Mouse (Mus musculus) embryo, embryonic 11.5 days (tissue): ENCODE measurements around the gene Dqx1.

Experiments used
- DNase-seq: peaks from one replicate; pipeline ENCODE4 v3.0.0-alpha.2; 2012; ENCODE audit warnings: low read depth, low spot score

Gene Dqx1

GRCm38 (mm10) chr6:83033249-83034185 is 24.1 kb upstream of the Dqx1 start, which contains the start of the genes Dok1 and Loxl3:
Gene Dok1, minus strand, starts transcription at chr6:83033471.
Gene Loxl3, plus strand, starts transcription at chr6:83034173.
- DNase-seq = peak; percentile 62

- no peak for DNase-seq
These were observed 23.1 kb upstream of the Dqx1 start for GRCm38 (mm10) chr6:83034463-83035055.

- no peak for DNase-seq
These were observed 20.5 kb upstream of the Dqx1 start for GRCm38 (mm10) chr6:83037188-83037587.

GRCm38 (mm10) chr6:83038496-83039012 is 19.1 kb upstream of the Dqx1 start:
- peak; percentile 76 for DNase-seq

GRCm38 (mm10) chr6:83040601-83041000 is 17.0 kb upstream of the Dqx1 start:
- DNase-seq = no peak

- DNase-seq = no peak
These were observed 14.1 kb upstream of the Dqx1 start for GRCm38 (mm10) chr6:83043561-83043960.

- DNase-seq = no peak
These were observed 13.7 kb upstream of the Dqx1 start for GRCm38 (mm10) chr6:83043993-83044392.

GRCm38 (mm10) chr6:83044742-83045141 is 12.9 kb upstream of the Dqx1 start:
- DNase-seq = no peak

GRCm38 (mm10) chr6:83049367-83049766 is 8.3 kb upstream of the Dqx1 start:
- no peak for DNase-seq

- DNase-seq = no peak
These were observed 4.3 kb upstream of the Dqx1 start for GRCm38 (mm10) chr6:83053136-83053960.

GRCm38 (mm10) chr6:83054074-83054851 is 3.4 kb upstream of the Dqx1 start, which contains the start of gene Aup1:
Gene Aup1, plus strand, starts transcription at chr6:83054521.
- DNase-seq = peak; percentile 95

- DNase-seq = no peak
These were observed 2.7 kb upstream of the Dqx1 start, which contains the start of gene Htra2 for GRCm38 (mm10) chr6:83054871-83055431. Gene Htra2, minus strand, starts transcription at chr6:83055273.

GRCm38 (mm10) chr6:83058725-83059124 is 1.1 kb downstream of the Dqx1 start:
- no peak for DNase-seq

- DNase-seq = no peak
These were observed 8.4 kb downstream of the Dqx1 start for GRCm38 (mm10) chr6:83065995-83066394.

- no peak for DNase-seq
These were observed 8.8 kb downstream of the Dqx1 start for GRCm38 (mm10) chr6:83066441-83066840.

- DNase-seq = no peak
These were observed 10.6 kb downstream of the Dqx1 start for GRCm38 (mm10) chr6:83068221-83068620.

- DNase-seq = no peak
These were observed 11.3 kb downstream of the Dqx1 start for GRCm38 (mm10) chr6:83068706-83069487.

GRCm38 (mm10) chr6:83069488-83070246 is 12.0 kb downstream of the Dqx1 start:
- no peak for DNase-seq

GRCm38 (mm10) chr6:83070247-83070310 is 12.4 kb downstream of the Dqx1 start, which contains the start of gene Tlx2:
Gene Tlx2, minus strand, starts transcription at chr6:83070293.
- DNase-seq = no peak
